Mouse (Mus musculus): Measurements from ENCODE around the gene Tiparp. TPM values are rescaled to one million over a fixed set of nuclear protein-coding genes. Genes with fewer than 3 reads are reported as not detected.

The Tiparp gene
- polyA plus RNA-seq, 1 experiment: 4.7 TPM

DNA sequence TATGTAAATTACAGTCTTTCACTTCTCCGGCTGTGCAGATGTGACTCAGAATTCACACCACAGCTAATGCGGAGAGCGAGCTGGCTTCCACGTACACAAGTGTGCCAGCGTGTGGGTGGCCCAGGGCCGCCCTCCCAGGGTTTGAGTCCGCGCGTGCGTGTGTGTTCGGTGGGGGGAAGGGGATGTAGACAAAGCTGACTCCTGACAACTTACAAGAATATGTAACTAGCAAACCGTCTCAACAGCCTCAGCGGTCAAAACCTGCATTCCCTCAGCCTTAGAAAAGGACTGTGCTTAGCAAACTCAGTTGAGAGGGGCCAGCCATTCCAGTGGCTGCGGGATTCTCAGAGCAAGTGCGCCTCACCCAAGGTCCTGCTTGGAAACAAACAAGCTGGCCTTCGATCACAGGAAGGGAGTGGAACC, 58.3 kb downstream of the Tiparp start:
- 6% methylated on average over 16 of the region's 16 CpGs for WGBS

DNA sequence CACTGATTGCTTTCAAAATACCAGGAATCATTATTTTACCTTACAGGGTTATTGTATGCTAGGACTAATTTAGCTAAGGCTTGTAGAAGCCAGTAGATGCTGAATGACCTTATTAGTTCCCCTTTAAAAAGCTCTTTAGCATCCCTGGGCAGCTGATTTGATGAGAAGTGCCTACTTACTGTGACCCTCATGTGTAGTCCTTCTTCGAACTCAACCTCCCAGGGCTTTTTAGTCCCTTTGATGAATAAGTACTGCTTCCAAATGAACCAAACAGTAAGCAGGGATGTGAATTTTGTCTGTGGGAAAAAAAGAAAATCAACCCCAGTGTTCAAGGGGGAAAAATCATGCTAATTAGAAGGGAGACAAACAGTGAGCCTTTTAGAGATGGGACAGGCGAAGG, 58.8 kb downstream of the Tiparp start:
- no peak for TF ChIP-seq CTCF (IDR thresholded peaks at IDR 0.05; ENCODE audit: insufficient read depth, low read length)
- H3K4me1 ChIP-seq (ENCODE audit: control insufficient read depth, insufficient read depth, low read length): no peaks in the 10 kb centered on the region
- H3K4me3 ChIP-seq (replicated peaks; ENCODE audit: extremely low read depth, low read depth, low read length): no peak overlapping the region
- 88% methylated on average over 2 of the region's 2 CpGs for WGBS
- DNase-seq: no peak

More for the DNA sequence above, 58.3 kb downstream of the Tiparp start:
- peak; percentile 38 for DNase-seq
- Histone ChIP-seq H3K4me1 (ENCODE audit: control insufficient read depth, insufficient read depth, low read length) (0 out of 2 replicates have a peak, but pooled peaks cover 2% of the 10 kb centered on the region), H3K4me3 (replicated peaks; ENCODE audit: extremely low read depth, low read depth, low read length) (peak overlapping the region; percentile 26)
- TF ChIP-seq POLR2A (IDR thresholded peaks at IDR 0.05; ENCODE audit: borderline replicate concordance, extremely low read depth, low read depth, low read length): 0 out of 2 replicates have a peak, but pooled peaks have one; percentile 4
- TF ChIP-seq CTCF (IDR thresholded peaks at IDR 0.05; ENCODE audit: insufficient read depth, low read length): no peak

DNA sequence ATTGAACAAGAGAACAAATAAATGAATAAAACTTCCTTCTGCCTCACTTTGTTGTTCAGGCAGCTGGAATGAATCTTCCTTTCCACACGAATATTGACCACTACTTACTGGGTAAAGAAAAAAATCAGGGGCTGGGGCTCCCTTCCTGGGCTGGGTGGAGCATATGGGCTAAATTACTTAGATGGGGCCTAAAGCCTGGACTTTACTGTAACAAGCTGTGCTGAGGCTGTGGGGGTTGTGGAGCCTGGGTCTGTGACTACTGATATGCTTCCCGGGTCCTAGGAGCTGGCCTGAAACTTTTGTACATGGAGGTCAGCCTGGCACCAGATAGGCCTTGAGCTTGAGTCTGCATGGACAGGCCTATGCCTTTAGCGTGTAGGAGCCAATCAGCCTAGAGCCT, 60.2 kb downstream of the Tiparp start:
- DNase-seq: no peak
- Histone ChIP-seq H3K4me3 (replicated peaks; ENCODE audit: extremely low read depth, low read depth, low read length) (no peak overlapping the region), H3K4me1 (ENCODE audit: control insufficient read depth, insufficient read depth, low read length) (no peaks in the 10 kb centered on the region)
- TF ChIP-seq POLR2A (IDR thresholded peaks at IDR 0.05; ENCODE audit: borderline replicate concordance, extremely low read depth, low read depth, low read length): no peak
- TF ChIP-seq CTCF (IDR thresholded peaks at IDR 0.05; ENCODE audit: insufficient read depth, low read length): no peak
- WGBS: 87% methylated on average over 3 of the region's 3 CpGs

DNA sequence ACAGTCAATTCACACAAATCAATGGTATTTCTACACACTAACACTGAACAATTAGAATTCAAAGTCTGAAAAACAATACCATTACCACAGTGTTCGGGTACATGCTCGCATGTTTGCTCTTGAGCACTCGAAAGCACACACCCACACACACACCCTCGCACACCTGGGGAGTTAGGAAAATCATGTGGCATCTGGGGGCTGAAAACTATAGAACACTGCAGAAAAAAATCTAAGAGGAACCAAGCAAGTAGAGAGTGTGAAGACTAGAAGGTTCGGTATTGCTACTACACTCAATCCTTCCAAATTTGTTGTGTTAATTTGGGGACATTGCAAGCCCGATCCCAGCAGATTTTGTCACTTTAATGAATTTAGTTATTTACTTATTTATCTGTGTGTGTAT, 64.6 kb downstream of the Tiparp start:
- Histone ChIP-seq H3K4me3 (replicated peaks; ENCODE audit: extremely low read depth, low read depth, low read length) (no peak overlapping the region), H3K4me1 (ENCODE audit: control insufficient read depth, insufficient read depth, low read length) (no peaks in the 10 kb centered on the region)
- TF ChIP-seq POLR2A (IDR thresholded peaks at IDR 0.05; ENCODE audit: borderline replicate concordance, extremely low read depth, low read depth, low read length) (no peak), CTCF (IDR thresholded peaks at IDR 0.05; ENCODE audit: insufficient read depth, low read length) (no peak)
- DNase-seq: no peak
- WGBS: 80% methylated on average over 6 of the region's 6 CpGs

DNA sequence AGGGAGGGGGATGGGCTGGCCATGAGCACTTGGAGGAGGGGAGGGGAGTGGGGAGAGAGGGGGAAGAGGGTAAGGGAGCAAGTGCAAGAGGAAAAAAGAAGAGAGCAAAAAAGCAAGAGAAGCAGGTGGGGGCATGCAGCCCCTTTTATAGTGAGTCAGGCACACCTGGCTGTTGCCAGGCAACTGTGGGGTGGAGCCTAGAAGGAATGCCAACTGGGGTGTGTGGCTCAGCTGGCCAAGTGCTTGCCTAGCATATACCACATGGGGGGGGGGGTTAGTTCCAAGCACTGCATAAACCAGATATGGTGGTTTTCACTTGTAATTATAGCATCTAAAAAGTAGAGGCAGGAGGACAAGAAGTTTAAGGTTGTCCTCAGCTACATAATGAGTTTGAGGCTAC, 66.3 kb downstream of the Tiparp start:
- no peak for DNase-seq

DNA sequence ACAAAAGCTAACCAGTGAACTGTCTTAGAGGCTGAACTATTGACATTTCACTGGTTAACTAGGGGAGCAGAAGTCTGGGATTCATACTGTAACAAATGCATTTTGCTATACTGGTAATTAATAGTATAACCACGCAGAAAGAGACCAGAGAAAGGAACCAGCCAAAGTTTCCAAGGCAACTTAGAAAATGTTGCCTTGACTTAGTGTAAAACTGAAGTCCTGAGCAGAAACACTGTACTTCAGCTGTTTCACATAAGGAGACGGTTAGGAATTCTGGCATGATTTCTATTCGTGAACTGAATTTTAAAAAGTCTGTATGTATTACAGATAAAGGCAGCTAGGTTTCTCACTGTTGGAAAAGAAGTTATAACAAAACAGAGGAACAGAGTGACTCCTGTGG, 67.0 kb downstream of the Tiparp start:
- 69% methylated on average over 3 of the region's 3 CpGs for WGBS
- Histone ChIP-seq H3K4me3 (replicated peaks; ENCODE audit: extremely low read depth, low read depth, low read length) (no peak overlapping the region), H3K4me1 (ENCODE audit: control insufficient read depth, insufficient read depth, low read length) (no peaks in the 10 kb centered on the region)
- TF ChIP-seq CTCF (IDR thresholded peaks at IDR 0.05; ENCODE audit: insufficient read depth, low read length): no peak
- no peak for TF ChIP-seq POLR2A (IDR thresholded peaks at IDR 0.05; ENCODE audit: borderline replicate concordance, extremely low read depth, low read depth, low read length)
- no peak for DNase-seq

More for the DNA sequence above, 66.3 kb downstream of the Tiparp start:
- Histone ChIP-seq H3K4me3 (replicated peaks; ENCODE audit: extremely low read depth, low read depth, low read length) (no peak overlapping the region), H3K4me1 (ENCODE audit: control insufficient read depth, insufficient read depth, low read length) (no peaks in the 10 kb centered on the region)
- TF ChIP-seq POLR2A (IDR thresholded peaks at IDR 0.05; ENCODE audit: borderline replicate concordance, extremely low read depth, low read depth, low read length) (no peak), CTCF (IDR thresholded peaks at IDR 0.05; ENCODE audit: insufficient read depth, low read length) (no peak)

DNA sequence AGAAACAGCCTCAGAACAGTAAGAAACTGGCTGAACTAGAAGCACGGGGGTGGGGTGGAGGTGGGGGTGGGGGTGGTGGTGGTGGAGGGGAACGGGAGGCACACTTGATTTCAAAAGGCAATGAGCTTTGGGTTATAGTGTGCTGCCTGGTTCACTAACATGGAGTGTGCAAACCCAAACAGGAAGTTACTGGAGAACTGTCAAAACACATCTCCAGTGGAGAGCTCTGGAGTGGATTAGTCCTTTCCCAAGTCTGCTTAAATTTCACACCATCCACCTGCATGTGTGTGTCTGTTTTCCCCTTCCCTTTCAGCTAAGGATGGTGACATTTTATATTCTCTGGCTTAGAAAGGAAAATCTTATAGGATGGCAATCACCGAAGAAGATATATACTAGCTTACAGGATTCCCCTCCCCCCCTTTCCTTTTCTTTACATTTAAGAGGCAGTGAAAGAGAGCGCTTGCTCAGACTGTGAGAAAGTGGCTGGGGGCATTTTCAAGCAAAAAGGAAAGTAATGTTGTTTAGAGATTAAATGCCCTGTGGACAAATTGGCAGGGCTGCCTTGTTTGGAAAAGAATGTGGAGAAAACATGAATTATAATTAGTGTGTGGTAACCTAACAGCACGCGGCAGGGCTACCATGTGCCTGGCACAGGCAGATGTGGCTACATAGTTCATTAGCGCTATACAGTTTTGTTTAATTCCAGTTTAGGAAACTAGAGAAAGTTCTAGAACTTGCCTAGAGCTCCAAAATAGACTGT, 70.0 kb downstream of the Tiparp start:
- no peak overlapping the region for H3K4me3 ChIP-seq (replicated peaks; ENCODE audit: extremely low read depth, low read depth, low read length)
- WGBS: 60% methylated on average over 7 of the region's 7 CpGs
- TF ChIP-seq POLR2A (IDR thresholded peaks at IDR 0.05; ENCODE audit: borderline replicate concordance, extremely low read depth, low read depth, low read length): no peak
- TF ChIP-seq CTCF (IDR thresholded peaks at IDR 0.05; ENCODE audit: insufficient read depth, low read length): no peak
- no peaks in the 10 kb centered on the region for H3K4me1 ChIP-seq (ENCODE audit: control insufficient read depth, insufficient read depth, low read length)
- no peak for DNase-seq

DNA sequence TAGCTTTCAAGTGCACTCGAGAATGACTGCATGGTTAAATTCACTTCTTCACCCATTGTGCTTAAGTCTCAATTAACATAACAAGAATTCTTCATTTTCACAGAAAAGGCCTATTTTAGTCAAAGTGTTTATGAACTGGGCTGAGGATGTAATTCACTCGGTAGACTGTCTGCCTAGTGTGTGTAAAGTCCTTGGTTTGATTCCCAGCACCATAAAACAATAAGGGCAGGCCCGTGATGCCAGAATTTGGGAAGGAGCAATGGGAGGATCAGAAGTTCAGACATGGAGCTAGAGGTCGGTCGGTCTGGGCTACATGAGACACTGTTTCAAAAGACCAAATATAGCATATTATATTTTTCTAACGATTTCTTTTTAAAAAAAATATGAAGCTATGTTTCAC, 70.9 kb downstream of the Tiparp start:
- DNase-seq: no peak
- 86% methylated on average over 6 of the region's 6 CpGs for WGBS
- Histone ChIP-seq H3K4me3 (replicated peaks; ENCODE audit: extremely low read depth, low read depth, low read length) (no peak overlapping the region), H3K4me1 (ENCODE audit: control insufficient read depth, insufficient read depth, low read length) (no peaks in the 10 kb centered on the region)
- no peak for TF ChIP-seq POLR2A (IDR thresholded peaks at IDR 0.05; ENCODE audit: borderline replicate concordance, extremely low read depth, low read depth, low read length)
- no peak for TF ChIP-seq CTCF (IDR thresholded peaks at IDR 0.05; ENCODE audit: insufficient read depth, low read length)

DNA sequence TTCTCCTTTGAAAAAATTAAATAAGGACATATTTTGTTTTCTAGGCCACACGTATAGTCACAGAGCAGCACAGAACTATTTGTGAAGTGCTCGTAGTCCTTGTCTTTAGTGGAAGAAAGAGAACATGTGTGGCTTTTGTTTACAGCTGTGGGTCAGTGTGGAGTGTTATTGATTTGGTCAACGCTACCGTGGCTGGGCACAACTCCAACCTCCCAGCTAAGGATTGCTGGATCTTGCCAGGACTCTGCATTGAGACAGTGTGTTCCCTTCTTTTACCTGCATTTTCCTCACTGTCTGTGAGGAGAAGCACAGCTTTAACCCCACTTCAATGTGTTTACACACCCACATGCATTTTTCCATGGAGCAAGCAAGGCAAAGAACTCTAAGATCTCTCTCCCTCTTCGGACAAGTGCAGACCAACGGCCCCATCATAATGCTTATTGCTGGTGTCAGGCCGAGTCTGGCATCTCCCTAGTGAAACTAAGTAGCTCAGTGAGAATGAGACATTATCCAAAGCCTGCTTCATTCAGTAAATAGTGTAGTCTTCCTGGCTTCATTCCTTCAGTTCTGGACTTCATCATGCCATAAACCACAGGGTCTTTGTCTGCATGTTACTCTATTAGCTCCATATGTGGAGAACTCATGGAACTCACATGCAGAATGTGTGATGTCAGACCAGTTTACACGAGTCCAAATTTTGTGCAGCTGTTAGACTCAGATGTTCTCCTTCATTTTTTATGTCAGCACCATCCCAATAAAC, 73.3 kb downstream of the Tiparp start:
- Histone ChIP-seq H3K4me1 (ENCODE audit: control insufficient read depth, insufficient read depth, low read length) (no peaks in the 10 kb centered on the region), H3K4me3 (replicated peaks; ENCODE audit: extremely low read depth, low read depth, low read length) (no peak overlapping the region)
- 57% methylated on average over 8 of the region's 8 CpGs for WGBS
- no peak for DNase-seq
- no peak for TF ChIP-seq CTCF (IDR thresholded peaks at IDR 0.05; ENCODE audit: insufficient read depth, low read length)
- no peak for TF ChIP-seq POLR2A (IDR thresholded peaks at IDR 0.05; ENCODE audit: borderline replicate concordance, extremely low read depth, low read depth, low read length)

Data from lung, adult 2 months (tissue).